Mouse (Mus musculus): ENCODE results near the gene Lce1g. TPM values are rescaled to one million over a fixed set of nuclear protein-coding genes. Genes with fewer than 3 reads are reported as not detected.

The Lce1g gene
- not detected in 2 replicates for polyA plus RNA-seq (2016; fragmentation: Nextera tagmentation; extraction: Ambion mirVana)

DNA sequence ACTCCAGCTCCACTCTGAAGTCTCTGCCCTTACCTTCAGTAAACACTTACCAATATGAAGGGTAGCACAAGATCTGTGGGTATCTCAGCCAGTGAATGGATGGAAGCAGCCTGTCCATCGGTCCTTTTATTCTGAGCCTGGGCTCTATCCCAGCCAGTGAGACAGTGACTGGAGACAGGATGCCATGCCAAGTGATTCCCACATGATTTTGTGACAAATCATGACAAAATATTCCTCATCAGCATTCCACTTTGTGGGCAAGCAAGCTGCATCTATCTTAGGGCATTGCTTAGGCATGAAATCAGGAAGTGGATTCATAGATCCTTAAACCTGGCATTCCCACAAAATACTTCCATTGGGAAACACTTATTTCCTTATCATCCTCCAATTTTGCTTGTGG lies at the start of gene Lce1g:
TSS of gene Lce1g (minus strand) at position 101 of the 400 bp plus-strand sequence.
- Histone ChIP-seq H3K9ac (no peak within 1 kb of the TSS), H3K9me3 (no peaks in the 10 kb centered on the region), H3K4me2 (replicated peaks) (no peak within 1 kb of the TSS), H3K27ac (no peak within 1 kb of the TSS), H3K27me3 (replicated peaks) (no peaks in the 10 kb centered on the region), H3K4me1 (no peaks in the 10 kb centered on the region), H3K4me3 (no peak within 1 kb of the TSS), H3K36me3 (no peaks in the 10 kb centered on the region)
- WGBS, result 94% methylated on average over 1 of the region's 1 CpGs
- ATAC-seq (ENCODE audit: low FRiP score, low read depth), result no peak

DNA sequence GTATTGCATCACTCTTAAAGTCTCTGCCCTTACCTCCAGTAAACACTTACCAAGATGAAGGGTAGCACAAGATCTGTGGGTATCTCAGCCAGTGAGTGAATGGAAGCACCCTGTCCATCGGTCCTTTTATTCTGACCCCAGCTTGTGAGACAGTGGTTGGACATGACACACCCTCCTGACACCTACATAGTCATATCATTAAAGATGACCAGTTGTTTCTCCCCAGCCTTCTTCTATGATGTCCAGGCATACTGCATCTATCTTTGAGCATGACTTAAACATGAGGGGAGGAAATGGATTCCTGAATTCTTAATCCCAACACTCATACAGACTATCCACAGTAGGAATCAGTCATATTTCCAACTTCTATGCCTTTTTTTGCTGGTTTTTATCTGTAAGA lies 38.3 kb upstream of the Lce1g start, which contains the start of gene Lce1j:
TSS of gene Lce1j (minus strand) at position 101 of the 400 bp plus-strand sequence.
- H3K4me3 ChIP-seq, result no peak within 1 kb of the TSS
- H3K27ac ChIP-seq, result no peak within 1 kb of the TSS
- no peak for ATAC-seq (ENCODE audit: low FRiP score, low read depth)
- H3K36me3 ChIP-seq, result no peaks in the 10 kb centered on the region
- no peaks in the 10 kb centered on the region for H3K4me1 ChIP-seq
- WGBS, result 89% methylated on average over 1 of the region's 1 CpGs
- H3K9ac ChIP-seq, result no peak within 1 kb of the TSS
- H3K9me3 ChIP-seq, result no peaks in the 10 kb centered on the region
- no peak within 1 kb of the TSS for H3K4me2 ChIP-seq (replicated peaks)
- H3K27me3 ChIP-seq (replicated peaks), result no peaks in the 10 kb centered on the region

DNA sequence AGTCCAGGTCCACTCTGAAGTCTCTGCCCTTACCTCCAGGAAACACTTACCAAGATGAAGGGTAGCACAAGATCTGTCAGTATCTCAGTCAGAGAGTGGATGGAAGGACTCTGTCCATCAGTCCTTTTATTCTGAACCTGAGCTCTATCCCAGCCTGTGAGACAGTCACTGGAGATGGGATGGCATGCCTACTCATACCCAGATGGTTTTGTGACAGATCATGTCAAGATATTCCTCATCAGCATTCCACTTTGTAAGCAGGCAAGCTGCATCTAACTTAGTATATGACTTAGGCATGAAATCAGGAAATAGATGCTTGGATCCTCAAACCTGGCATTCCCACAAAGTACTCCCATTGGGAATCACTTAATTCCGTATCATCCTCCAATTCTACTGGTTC lies 26.7 kb upstream of the Lce1g start, which contains the start of gene Lce1i:
TSS of gene Lce1i (minus strand) at position 101 of the 400 bp plus-strand sequence.
- H3K27me3 ChIP-seq (replicated peaks), result no peaks in the 10 kb centered on the region
- no peak for ATAC-seq (ENCODE audit: low FRiP score, low read depth)
- no peak within 1 kb of the TSS for H3K27ac ChIP-seq
- no peak within 1 kb of the TSS for H3K9ac ChIP-seq
- no peak within 1 kb of the TSS for H3K4me2 ChIP-seq (replicated peaks)
- WGBS, result 89% methylated on average over 1 of the region's 1 CpGs
- no peak within 1 kb of the TSS for H3K4me3 ChIP-seq
- H3K9me3 ChIP-seq, result no peaks in the 10 kb centered on the region
- H3K4me1 ChIP-seq, result no peaks in the 10 kb centered on the region
- H3K36me3 ChIP-seq, result no peaks in the 10 kb centered on the region

DNA sequence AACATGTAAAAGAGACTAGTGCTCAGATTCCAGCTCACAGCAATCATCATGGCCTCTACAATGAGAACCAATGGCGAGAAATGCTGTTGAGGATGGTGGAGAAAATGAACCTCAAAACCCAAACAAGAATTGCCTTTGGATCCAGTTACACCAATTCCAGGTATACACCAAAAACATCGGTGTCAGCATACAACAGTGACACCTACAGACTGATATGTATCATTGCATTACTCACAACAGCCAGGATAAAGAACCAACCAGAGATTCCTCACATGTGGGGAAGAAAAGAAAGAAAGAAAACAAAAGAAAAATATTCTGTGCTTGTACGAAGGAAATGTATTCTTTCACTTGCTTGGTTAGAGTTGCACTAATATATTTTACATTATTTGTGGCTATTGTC lies 19.4 kb upstream of the Lce1g start:
- Histone ChIP-seq H3K9ac (no peak overlapping the region), H3K27ac (no peak overlapping the region), H3K4me3 (no peak overlapping the region), H3K9me3 (no peaks in the 10 kb centered on the region), H3K27me3 (replicated peaks) (no peaks in the 10 kb centered on the region), H3K4me1 (no peaks in the 10 kb centered on the region), H3K4me2 (replicated peaks) (no peak overlapping the region), H3K36me3 (no peaks in the 10 kb centered on the region)
- 32% methylated on average over 3 of the region's 3 CpGs for WGBS
- ATAC-seq (ENCODE audit: low FRiP score, low read depth), result no peak

DNA sequence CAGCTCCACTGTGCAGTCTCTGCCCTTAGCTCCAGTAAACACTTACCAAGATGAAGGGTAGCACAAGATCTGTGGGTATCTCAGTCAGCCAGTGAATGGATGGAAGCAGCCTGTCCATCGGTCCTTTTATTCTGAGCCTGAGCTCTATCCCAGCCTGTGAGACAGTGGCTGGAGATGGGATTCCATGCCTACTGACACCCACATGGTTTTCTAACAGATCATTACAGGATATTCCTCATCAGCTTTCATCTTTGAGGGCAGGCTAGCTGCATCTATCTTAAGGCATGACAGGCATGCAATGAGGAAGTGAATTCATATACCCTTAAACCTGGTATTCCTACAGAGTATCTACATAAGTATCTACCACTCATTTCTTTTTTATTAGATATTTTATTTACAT lies 12.8 kb upstream of the Lce1g start, which contains the start of gene Lce1h:
TSS of gene Lce1h (minus strand) at position 101 of the 400 bp plus-strand sequence.
- H3K27ac ChIP-seq, result no peak within 1 kb of the TSS
- 89% methylated on average over 1 of the region's 1 CpGs for WGBS
- H3K4me3 ChIP-seq, result no peak within 1 kb of the TSS
- ATAC-seq (ENCODE audit: low FRiP score, low read depth), result no peak
- no peaks in the 10 kb centered on the region for H3K4me1 ChIP-seq
- H3K9me3 ChIP-seq, result no peaks in the 10 kb centered on the region
- H3K9ac ChIP-seq, result no peak within 1 kb of the TSS
- no peaks in the 10 kb centered on the region for H3K27me3 ChIP-seq (replicated peaks)
- H3K4me2 ChIP-seq (replicated peaks), result no peak within 1 kb of the TSS
- H3K36me3 ChIP-seq, result no peaks in the 10 kb centered on the region

DNA sequence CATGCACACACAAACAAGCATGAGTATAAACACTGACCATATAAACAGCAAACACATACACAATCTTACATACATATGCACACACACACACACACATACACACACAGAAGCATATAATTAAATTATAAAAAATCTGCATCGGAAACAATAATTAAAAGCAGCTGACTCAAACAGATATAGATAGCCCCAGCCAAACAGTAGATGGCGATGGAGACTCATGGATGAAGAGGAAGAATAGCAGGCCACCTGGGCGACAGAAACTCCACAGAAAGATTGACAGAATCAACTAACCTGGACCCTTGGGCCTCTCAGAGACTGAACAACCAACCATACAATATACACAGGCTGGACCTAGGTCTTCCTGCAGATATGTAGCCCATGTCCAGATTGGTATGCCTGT lies 1.1 kb upstream of the Lce1g start:
- H3K27me3 ChIP-seq (replicated peaks), result no peaks in the 10 kb centered on the region
- no peak overlapping the region for H3K4me3 ChIP-seq
- H3K9ac ChIP-seq, result no peak overlapping the region
- H3K36me3 ChIP-seq, result no peaks in the 10 kb centered on the region
- H3K4me2 ChIP-seq (replicated peaks), result no peak overlapping the region
- ATAC-seq (ENCODE audit: low FRiP score, low read depth), result no peak
- 40% methylated on average over 3 of the region's 3 CpGs for WGBS
- H3K4me1 ChIP-seq, result no peaks in the 10 kb centered on the region
- H3K9me3 ChIP-seq, result no peaks in the 10 kb centered on the region
- no peak overlapping the region for H3K27ac ChIP-seq

DNA sequence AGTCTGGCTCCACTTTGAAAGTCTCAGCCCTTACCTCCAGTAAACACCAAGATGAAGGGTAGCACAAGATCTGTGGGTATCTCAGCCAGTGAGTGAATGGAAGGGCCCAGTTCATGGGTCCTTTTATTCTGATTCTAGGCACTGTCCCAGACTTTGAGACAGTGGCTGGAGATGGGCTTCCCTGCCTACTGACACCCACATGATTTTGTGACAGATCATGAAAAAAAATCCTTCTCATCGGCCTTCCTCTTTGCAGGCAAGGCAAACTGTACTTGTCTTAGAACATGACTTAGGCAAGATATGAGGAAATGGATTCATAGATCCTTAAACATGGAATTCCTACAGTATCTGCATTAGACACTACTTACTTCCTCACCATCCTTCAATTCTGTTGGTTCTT lies 13.1 kb downstream of the Lce1g start, which contains the start of gene Gm38119:
TSS of gene Gm38119 (minus strand) at position 101 of the 400 bp plus-strand sequence.
- no peaks in the 10 kb centered on the region for H3K9me3 ChIP-seq
- no peak within 1 kb of the TSS for H3K4me3 ChIP-seq
- 69% methylated on average over 1 of the region's 1 CpGs for WGBS
- no peak within 1 kb of the TSS for H3K4me2 ChIP-seq (replicated peaks)
- no peak within 1 kb of the TSS for H3K9ac ChIP-seq
- H3K36me3 ChIP-seq, result no peaks in the 10 kb centered on the region
- no peak for ATAC-seq (ENCODE audit: low FRiP score, low read depth)
- H3K27ac ChIP-seq, result no peak within 1 kb of the TSS
- no peaks in the 10 kb centered on the region for H3K27me3 ChIP-seq (replicated peaks)
- no peaks in the 10 kb centered on the region for H3K4me1 ChIP-seq

DNA sequence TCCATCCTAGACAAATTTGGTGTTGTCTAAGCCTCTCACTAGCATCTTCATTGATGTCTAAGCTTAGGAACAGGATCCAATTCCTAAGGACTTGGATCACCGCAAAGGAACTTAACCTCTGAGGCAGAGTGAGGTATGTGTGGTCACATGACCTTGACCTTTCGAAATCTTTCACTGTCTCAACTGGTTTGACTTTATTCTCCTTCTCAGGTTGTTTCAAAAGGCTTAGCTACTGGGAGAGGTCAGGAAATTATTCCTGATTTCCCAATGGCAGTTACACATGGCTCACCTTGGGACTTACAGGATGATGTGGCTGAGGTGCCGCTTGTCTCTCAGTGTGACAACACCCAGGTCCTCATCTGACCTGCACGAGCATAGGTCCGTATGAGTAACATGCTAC lies 29.5 kb downstream of the Lce1g start:
- Histone ChIP-seq H3K9me3 (no peaks in the 10 kb centered on the region), H3K4me1 (no peaks in the 10 kb centered on the region), H3K36me3 (no peaks in the 10 kb centered on the region), H3K27ac (no peak overlapping the region), H3K27me3 (replicated peaks) (no peaks in the 10 kb centered on the region), H3K4me2 (replicated peaks) (no peak overlapping the region), H3K9ac (no peak overlapping the region), H3K4me3 (no peak overlapping the region)
- ATAC-seq (ENCODE audit: low FRiP score, low read depth), result no peak
- 91% methylated on average over 5 of the region's 5 CpGs for WGBS

DNA sequence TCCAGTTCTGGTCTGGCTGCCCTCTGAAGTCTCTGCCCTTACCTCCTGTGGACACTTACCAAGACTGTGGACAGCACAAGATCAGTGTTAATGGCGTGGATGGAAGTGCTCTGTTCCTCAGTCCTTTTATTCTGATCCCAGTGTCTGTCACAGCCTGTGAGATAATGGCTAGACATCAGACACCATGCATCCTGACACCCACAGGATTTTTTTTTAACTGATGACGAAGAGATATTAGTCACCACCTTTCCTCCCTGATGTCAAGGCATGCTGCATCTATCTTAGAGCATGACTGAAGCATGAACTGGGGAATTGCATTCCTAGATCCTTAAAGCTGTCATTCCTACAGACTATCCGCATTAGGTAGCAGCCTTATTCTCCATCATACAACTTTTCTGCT lies 31.9 kb downstream of the Lce1g start, which contains the start of gene Lce1f:
TSS of gene Lce1f (minus strand) at position 101 of the 400 bp plus-strand sequence.
- no peaks in the 10 kb centered on the region for H3K36me3 ChIP-seq
- no peak within 1 kb of the TSS for H3K27ac ChIP-seq
- no peak within 1 kb of the TSS for H3K9ac ChIP-seq
- ATAC-seq (ENCODE audit: low FRiP score, low read depth), result no peak
- no peaks in the 10 kb centered on the region for H3K9me3 ChIP-seq
- no peaks in the 10 kb centered on the region for H3K4me1 ChIP-seq
- no peaks in the 10 kb centered on the region for H3K27me3 ChIP-seq (replicated peaks)
- H3K4me3 ChIP-seq, result no peak within 1 kb of the TSS
- 83% methylated on average over 3 of the region's 3 CpGs for WGBS
- no peak within 1 kb of the TSS for H3K4me2 ChIP-seq (replicated peaks)

DNA sequence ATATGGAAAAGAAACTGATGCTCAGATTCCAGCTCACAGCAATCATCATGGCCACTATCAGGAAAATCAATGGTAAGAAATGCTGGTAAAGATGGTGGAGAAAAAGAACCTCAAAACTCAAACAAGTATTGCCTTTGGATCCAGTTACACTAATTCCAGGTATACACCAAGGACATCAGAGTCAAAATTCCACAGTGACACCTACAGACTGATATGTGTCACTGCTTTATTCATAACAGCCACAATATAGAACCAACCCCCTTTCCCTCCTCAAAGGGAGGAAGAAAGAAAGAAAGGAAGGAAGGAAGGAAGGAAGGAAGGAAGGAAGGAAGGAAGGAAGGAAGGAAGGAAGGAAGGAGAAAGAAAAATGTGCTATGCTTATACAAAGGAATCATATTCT lies 37.0 kb downstream of the Lce1g start:
- no peaks in the 10 kb centered on the region for H3K9me3 ChIP-seq
- no peak overlapping the region for H3K4me3 ChIP-seq
- H3K27me3 ChIP-seq (replicated peaks), result no peaks in the 10 kb centered on the region
- H3K9ac ChIP-seq, result no peak overlapping the region
- no peak overlapping the region for H3K27ac ChIP-seq
- H3K4me1 ChIP-seq, result no peaks in the 10 kb centered on the region
- H3K36me3 ChIP-seq, result no peaks in the 10 kb centered on the region
- no peak overlapping the region for H3K4me2 ChIP-seq (replicated peaks)
- no peak for ATAC-seq (ENCODE audit: low FRiP score, low read depth)

DNA sequence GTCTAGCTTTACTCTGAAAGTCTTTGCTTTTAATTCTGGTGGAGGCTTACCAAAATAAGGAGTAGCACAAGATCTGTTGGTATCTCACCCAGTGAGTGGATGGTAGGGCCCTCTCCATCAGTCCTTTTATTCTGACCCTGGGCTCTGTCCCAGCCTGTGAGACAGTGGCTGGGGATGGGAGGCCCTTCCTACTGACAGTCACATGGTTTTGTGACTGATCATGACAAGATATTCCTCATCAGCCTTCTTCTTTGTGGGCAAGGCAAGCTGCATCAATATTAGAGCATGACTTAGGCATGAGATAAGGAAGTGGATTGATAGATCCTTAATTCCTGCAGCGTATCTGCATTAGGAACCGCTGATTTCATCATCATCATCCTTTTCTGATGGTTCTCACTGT lies 43.2 kb downstream of the Lce1g start, which contains the start of gene Lce1e:
TSS of gene Lce1e (minus strand) at position 101 of the 400 bp plus-strand sequence.
- Histone ChIP-seq H3K27me3 (replicated peaks) (no peaks in the 10 kb centered on the region), H3K4me3 (no peak within 1 kb of the TSS), H3K9ac (no peak within 1 kb of the TSS), H3K9me3 (no peaks in the 10 kb centered on the region), H3K4me2 (replicated peaks) (no peak within 1 kb of the TSS), H3K36me3 (no peaks in the 10 kb centered on the region), H3K27ac (no peak within 1 kb of the TSS), H3K4me1 (no peaks in the 10 kb centered on the region)
- no peak for ATAC-seq (ENCODE audit: low FRiP score, low read depth)
- WGBS, result 83% methylated on average over 2 of the region's 2 CpGs
